Mouse (Mus musculus): ENCODE measurements around the gene Stim2. TPM values are rescaled to one million over a fixed set of nuclear protein-coding genes. Genes with fewer than 3 reads are reported as not detected.

The Stim2 gene
- polyA plus RNA-seq, 1 experiment, result 15.3 TPM

DNA sequence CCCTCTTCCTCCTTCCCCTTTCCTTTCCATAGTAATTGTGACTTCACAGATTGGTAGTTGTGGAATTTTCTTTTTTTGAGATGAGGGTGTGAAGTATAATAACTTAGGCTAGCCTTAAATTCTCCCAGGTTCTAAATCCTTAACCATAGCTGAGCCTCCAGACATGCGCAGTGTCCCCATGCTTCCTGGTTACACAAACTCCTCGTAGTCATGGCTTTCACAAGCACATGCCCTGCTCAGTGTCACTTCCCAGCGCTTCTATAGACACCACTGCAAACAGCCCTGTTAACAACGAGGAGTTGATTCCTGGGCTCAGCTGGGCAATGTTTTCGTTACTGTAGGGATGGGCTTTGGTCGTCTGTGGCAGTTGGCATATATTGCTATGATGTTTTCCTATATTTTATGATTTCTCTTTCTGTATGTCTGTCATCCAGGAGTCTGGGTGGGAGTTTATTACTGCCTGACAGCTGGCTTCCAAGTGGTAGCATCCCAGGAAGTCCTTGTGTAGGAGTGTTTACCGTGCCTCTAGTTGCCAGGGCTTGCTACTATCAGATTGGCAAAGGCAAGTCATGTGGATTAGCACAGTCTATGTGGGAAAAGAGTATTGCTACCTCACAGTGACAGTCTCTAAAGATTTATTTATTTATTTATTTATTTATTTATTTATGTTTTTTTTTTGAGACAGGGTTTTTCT is 55.5 kb downstream of the Stim2 start:
- peaks cover 29% of the 10 kb centered on the region for H3K36me3 ChIP-seq (ENCODE audit: control insufficient read depth, insufficient read depth)
- H3K79me2 ChIP-seq (ENCODE audit: control insufficient read depth, insufficient read depth), result peaks cover 31% of the 10 kb centered on the region
- no peak for TF ChIP-seq CEBPB (IDR thresholded peaks at IDR 0.05; ENCODE audit: low read depth)
- no peak for TF ChIP-seq USF1 (IDR thresholded peaks at IDR 0.05; ENCODE audit: low read depth)
- no peak for TF ChIP-seq FOSL1 (IDR thresholded peaks at IDR 0.05; ENCODE audit: insufficient read depth, low read length, poor library complexity, severe bottlenecking)
- TF ChIP-seq CTCF (IDR thresholded peaks at IDR 0.05; ENCODE audit: control insufficient read depth, insufficient read depth, insufficient read length), result no peak
- no peak for TF ChIP-seq MAX (IDR thresholded peaks at IDR 0.05)
- no peak for TF ChIP-seq MYOG (IDR thresholded peaks at IDR 0.05; ENCODE audit: control insufficient read depth, extremely low read depth, insufficient read length)
- TF ChIP-seq MYOD1 (IDR thresholded peaks at IDR 0.05; ENCODE audit: control insufficient read depth, insufficient read length, low read depth), result no peak
- no peak overlapping the region for H3ac ChIP-seq (ENCODE audit: control insufficient read depth, insufficient read length, low read depth)
- no peak overlapping the region for H3K4me3 ChIP-seq (ENCODE audit: insufficient read depth, poor library complexity, severe bottlenecking)
- H3K27me3 ChIP-seq (ENCODE audit: control insufficient read depth, insufficient read depth, insufficient read length), result no peaks in the 10 kb centered on the region
- H3K79me3 ChIP-seq (ENCODE audit: low read depth), result peaks cover 6% of the 10 kb centered on the region

DNA sequence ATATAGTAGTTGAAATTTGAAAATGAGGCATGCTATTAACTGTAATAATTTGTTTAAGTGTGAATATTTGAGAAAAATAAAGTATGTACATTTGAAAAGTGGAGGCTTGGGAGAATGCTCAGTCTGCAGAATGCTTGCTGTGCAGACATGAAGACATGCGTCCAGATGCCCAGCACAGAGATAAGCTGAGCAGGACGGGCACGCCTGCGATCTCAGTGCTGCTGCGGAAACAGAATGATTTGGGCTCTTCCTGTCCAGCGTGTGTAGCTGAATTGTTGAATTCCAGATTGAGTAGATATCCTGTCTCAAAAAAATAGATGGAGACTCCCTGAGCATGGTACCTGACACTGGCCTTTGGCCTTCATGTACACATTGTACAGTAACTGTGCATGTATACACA is 58.0 kb downstream of the Stim2 start:
- Histone ChIP-seq H3ac (ENCODE audit: control insufficient read depth, insufficient read length, low read depth) (no peak overlapping the region), H3K36me3 (ENCODE audit: control insufficient read depth, insufficient read depth) (peaks cover 29% of the 10 kb centered on the region), H3K79me2 (ENCODE audit: control insufficient read depth, insufficient read depth) (peaks cover 10% of the 10 kb centered on the region), H3K27me3 (ENCODE audit: control insufficient read depth, insufficient read depth, insufficient read length) (no peaks in the 10 kb centered on the region), H3K4me3 (ENCODE audit: insufficient read depth, poor library complexity, severe bottlenecking) (no peak overlapping the region), H3K79me3 (ENCODE audit: low read depth) (no peaks in the 10 kb centered on the region)
- no peak for TF ChIP-seq MYOG (IDR thresholded peaks at IDR 0.05; ENCODE audit: control insufficient read depth, extremely low read depth, insufficient read length)
- no peak for TF ChIP-seq USF1 (IDR thresholded peaks at IDR 0.05; ENCODE audit: low read depth)
- TF ChIP-seq FOSL1 (IDR thresholded peaks at IDR 0.05; ENCODE audit: insufficient read depth, low read length, poor library complexity, severe bottlenecking), result no peak
- no peak for TF ChIP-seq CEBPB (IDR thresholded peaks at IDR 0.05; ENCODE audit: low read depth)
- no peak for TF ChIP-seq MAX (IDR thresholded peaks at IDR 0.05)
- no peak for TF ChIP-seq MYOD1 (IDR thresholded peaks at IDR 0.05; ENCODE audit: control insufficient read depth, insufficient read length, low read depth)
- TF ChIP-seq CTCF (IDR thresholded peaks at IDR 0.05; ENCODE audit: control insufficient read depth, insufficient read depth, insufficient read length), result no peak

DNA sequence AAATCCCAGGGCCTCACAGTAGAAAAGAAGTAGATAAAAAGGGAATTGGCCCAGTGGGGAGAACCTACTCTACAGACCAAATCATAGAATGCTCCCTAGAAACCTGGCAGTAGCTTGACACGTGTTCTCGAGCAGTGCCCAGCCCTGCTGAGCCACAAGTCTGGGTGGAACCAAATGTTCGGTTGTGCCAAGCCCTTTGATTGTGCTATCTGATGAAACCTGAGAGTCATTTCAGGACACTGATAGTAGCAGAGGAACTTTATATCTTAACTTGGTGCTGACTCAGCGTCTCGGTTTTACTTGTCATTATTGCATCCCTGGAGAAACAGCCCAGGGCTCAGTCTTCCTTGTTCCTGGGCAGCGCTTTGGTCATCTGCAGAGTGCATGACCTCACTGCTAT is 61.7 kb downstream of the Stim2 start:
- H3K79me2 ChIP-seq (ENCODE audit: control insufficient read depth, insufficient read depth), result no peaks in the 10 kb centered on the region
- H3ac ChIP-seq (ENCODE audit: control insufficient read depth, insufficient read length, low read depth), result no peak overlapping the region
- H3K27me3 ChIP-seq (ENCODE audit: control insufficient read depth, insufficient read depth, insufficient read length), result no peaks in the 10 kb centered on the region
- no peak for TF ChIP-seq CEBPB (IDR thresholded peaks at IDR 0.05; ENCODE audit: low read depth)
- TF ChIP-seq CTCF (IDR thresholded peaks at IDR 0.05; ENCODE audit: control insufficient read depth, insufficient read depth, insufficient read length), result no peak
- no peak for TF ChIP-seq MYOG (IDR thresholded peaks at IDR 0.05; ENCODE audit: control insufficient read depth, extremely low read depth, insufficient read length)
- TF ChIP-seq MAX (IDR thresholded peaks at IDR 0.05), result no peak
- no peak for TF ChIP-seq FOSL1 (IDR thresholded peaks at IDR 0.05; ENCODE audit: insufficient read depth, low read length, poor library complexity, severe bottlenecking)
- TF ChIP-seq MYOD1 (IDR thresholded peaks at IDR 0.05; ENCODE audit: control insufficient read depth, insufficient read length, low read depth), result no peak
- TF ChIP-seq USF1 (IDR thresholded peaks at IDR 0.05; ENCODE audit: low read depth), result no peak
- no peak overlapping the region for H3K4me3 ChIP-seq (ENCODE audit: insufficient read depth, poor library complexity, severe bottlenecking)
- no peaks in the 10 kb centered on the region for H3K79me3 ChIP-seq (ENCODE audit: low read depth)
- H3K36me3 ChIP-seq (ENCODE audit: control insufficient read depth, insufficient read depth), result peaks cover 19% of the 10 kb centered on the region

DNA sequence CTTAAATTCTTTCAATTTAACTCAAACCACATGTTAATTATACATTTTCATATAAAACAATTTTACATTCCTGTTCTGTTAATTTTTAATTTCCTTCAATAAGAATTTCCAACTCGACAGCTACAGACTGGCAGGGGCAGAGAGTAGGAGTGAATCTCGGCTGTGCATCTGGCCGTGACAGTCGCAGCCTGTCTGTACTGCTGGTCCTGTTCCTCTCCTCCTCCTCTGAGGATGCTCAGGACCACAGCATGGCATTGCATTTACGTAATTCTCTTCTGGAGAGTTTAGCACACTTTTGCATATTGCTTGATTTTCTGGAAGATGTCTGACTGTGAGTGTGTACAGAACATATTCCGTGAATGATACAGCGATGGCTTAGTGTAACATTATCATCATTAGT is 63.8 kb downstream of the Stim2 start:
- Histone ChIP-seq H3K27me3 (ENCODE audit: control insufficient read depth, insufficient read depth, insufficient read length) (no peaks in the 10 kb centered on the region), H3ac (ENCODE audit: control insufficient read depth, insufficient read length, low read depth) (no peak overlapping the region), H3K4me3 (ENCODE audit: insufficient read depth, poor library complexity, severe bottlenecking) (no peak overlapping the region), H3K79me2 (ENCODE audit: control insufficient read depth, insufficient read depth) (peaks cover under 1% of the 10 kb centered on the region), H3K79me3 (ENCODE audit: low read depth) (no peaks in the 10 kb centered on the region), H3K36me3 (ENCODE audit: control insufficient read depth, insufficient read depth) (peaks cover 6% of the 10 kb centered on the region)
- no peak for TF ChIP-seq MYOD1 (IDR thresholded peaks at IDR 0.05; ENCODE audit: control insufficient read depth, insufficient read length, low read depth)

DNA sequence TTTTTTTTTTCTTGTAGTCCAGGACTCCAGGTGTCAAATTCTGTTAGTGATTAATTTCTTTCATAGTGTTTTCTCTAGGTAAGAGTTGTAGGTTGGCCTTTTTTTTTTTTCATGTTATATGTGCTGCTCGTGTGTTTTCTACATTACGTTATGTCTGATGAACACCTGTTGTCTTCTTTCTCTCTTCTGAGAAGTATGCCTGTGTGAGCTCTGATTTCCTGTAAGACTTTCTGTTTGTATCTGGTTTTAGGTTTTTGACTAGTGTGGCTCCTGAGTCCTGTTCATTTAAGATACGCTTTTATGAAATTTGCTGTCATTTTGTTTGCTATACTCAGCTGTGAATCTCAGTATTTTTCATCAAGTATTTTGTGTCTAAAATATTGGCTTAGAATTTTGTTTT is 69.3 kb downstream of the Stim2 start:
- peaks cover 14% of the 10 kb centered on the region for H3K79me3 ChIP-seq (ENCODE audit: low read depth)
- H3K4me3 ChIP-seq (ENCODE audit: insufficient read depth, poor library complexity, severe bottlenecking), result no peak overlapping the region
- H3ac ChIP-seq (ENCODE audit: control insufficient read depth, insufficient read length, low read depth), result no peak overlapping the region
- no peak for TF ChIP-seq FOSL1 (IDR thresholded peaks at IDR 0.05; ENCODE audit: insufficient read depth, low read length, poor library complexity, severe bottlenecking)
- TF ChIP-seq USF1 (IDR thresholded peaks at IDR 0.05; ENCODE audit: low read depth), result no peak
- no peak for TF ChIP-seq MYOG (IDR thresholded peaks at IDR 0.05; ENCODE audit: control insufficient read depth, extremely low read depth, insufficient read length)
- no peak for TF ChIP-seq CEBPB (IDR thresholded peaks at IDR 0.05; ENCODE audit: low read depth)
- no peak for TF ChIP-seq MAX (IDR thresholded peaks at IDR 0.05)
- TF ChIP-seq CTCF (IDR thresholded peaks at IDR 0.05; ENCODE audit: control insufficient read depth, insufficient read depth, insufficient read length), result no peak
- no peak for TF ChIP-seq MYOD1 (IDR thresholded peaks at IDR 0.05; ENCODE audit: control insufficient read depth, insufficient read length, low read depth)
- no peaks in the 10 kb centered on the region for H3K36me3 ChIP-seq (ENCODE audit: control insufficient read depth, insufficient read depth)
- no peaks in the 10 kb centered on the region for H3K27me3 ChIP-seq (ENCODE audit: control insufficient read depth, insufficient read depth, insufficient read length)
- peaks cover 36% of the 10 kb centered on the region for H3K79me2 ChIP-seq (ENCODE audit: control insufficient read depth, insufficient read depth)

DNA sequence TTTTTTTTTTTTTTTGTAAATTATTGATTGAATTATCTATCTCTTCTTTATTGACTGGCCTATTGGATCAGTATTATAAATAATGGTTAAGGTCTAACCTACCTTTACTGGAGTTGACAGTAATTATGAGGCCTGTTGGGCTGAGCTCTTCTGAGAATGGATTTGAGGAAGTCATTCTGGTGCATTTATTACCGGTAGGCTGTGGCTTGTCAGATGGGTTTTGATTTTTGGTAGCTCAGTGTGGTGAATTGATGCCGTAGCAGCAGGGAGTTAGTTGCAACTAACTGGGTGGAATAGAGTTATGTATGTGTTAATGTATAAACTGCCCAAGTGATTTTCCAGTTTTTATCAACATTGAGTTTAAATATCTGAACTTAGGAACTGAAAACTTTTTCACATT is 72.2 kb downstream of the Stim2 start:
- TF ChIP-seq MYOD1 (IDR thresholded peaks at IDR 0.05; ENCODE audit: control insufficient read depth, insufficient read length, low read depth) (no peak), CTCF (IDR thresholded peaks at IDR 0.05; ENCODE audit: control insufficient read depth, insufficient read depth, insufficient read length) (no peak), USF1 (IDR thresholded peaks at IDR 0.05; ENCODE audit: low read depth) (no peak), MAX (IDR thresholded peaks at IDR 0.05) (no peak)
- Histone ChIP-seq H3K79me3 (ENCODE audit: low read depth) (peaks cover 17% of the 10 kb centered on the region), H3ac (ENCODE audit: control insufficient read depth, insufficient read length, low read depth) (no peak overlapping the region), H3K27me3 (ENCODE audit: control insufficient read depth, insufficient read depth, insufficient read length) (no peaks in the 10 kb centered on the region), H3K36me3 (ENCODE audit: control insufficient read depth, insufficient read depth) (peaks cover 5% of the 10 kb centered on the region), H3K79me2 (ENCODE audit: control insufficient read depth, insufficient read depth) (peaks cover 41% of the 10 kb centered on the region), H3K4me3 (ENCODE audit: insufficient read depth, poor library complexity, severe bottlenecking) (no peak overlapping the region)

All from C2C12 (cell line).